Mouse (Mus musculus) left cerebral cortex, adult 9 months (tissue): ENCODE measurements around the gene Agap3.

Experiments
- DNase-seq, 2 experiments: peaks; one replicate each; pipeline ENCODE4 v3.0.0; 2022; ENCODE audit warnings: low spot score in 2 of 2

Agap3 gene

GRCm38 (mm10) chr5:24428596-24428995 lies 23.4 kb upstream of the Agap3 start:
- no peak for DNase-seq

- DNase-seq = no peak
Measured at GRCm38 (mm10) chr5:24433993-24434392, 18.0 kb upstream of the Agap3 start.

GRCm38 (mm10) chr5:24441187-24441586 lies 10.8 kb upstream of the Agap3 start:
- no peak for DNase-seq

GRCm38 (mm10) chr5:24442029-24442428 lies 9.9 kb upstream of the Agap3 start:
- no peak for DNase-seq

GRCm38 (mm10) chr5:24443204-24443603 lies 8.8 kb upstream of the Agap3 start:
- DNase-seq = no peak

GRCm38 (mm10) chr5:24443927-24444326 lies 8.1 kb upstream of the Agap3 start:
- no peak for DNase-seq

GRCm38 (mm10) chr5:24444746-24445427 lies 7.1 kb upstream of the Agap3 start, which contains the start of gene Fastk:
Gene Fastk, minus strand, starts transcription at chr5:24445287.
- peak; percentile 82 to 92 for DNase-seq

GRCm38 (mm10) chr5:24445428-24446080 lies 6.4 kb upstream of the Agap3 start:
- no peak for DNase-seq

- no peak for DNase-seq
Measured at GRCm38 (mm10) chr5:24446630-24447029, 5.3 kb upstream of the Agap3 start.

- peak; percentile 71 to 89 for DNase-seq
Measured at GRCm38 (mm10) chr5:24447624-24448298, 4.2 kb upstream of the Agap3 start, which contains the start of gene Tmub1. Gene Tmub1, minus strand, starts transcription at chr5:24447854.

- DNase-seq = peak in 1 of 2 experiments; percentile 79
Measured at GRCm38 (mm10) chr5:24451264-24452029, 530 bp upstream of the Agap3 start.

- DNase-seq = no peak
Measured at GRCm38 (mm10) chr5:24452691-24453233, 785 bp downstream of the Agap3 start.

GRCm38 (mm10) chr5:24453283-24453984 lies 1.5 kb downstream of the Agap3 start:
- DNase-seq = no peak

- DNase-seq = no peak
Measured at GRCm38 (mm10) chr5:24453985-24454303, 2.0 kb downstream of the Agap3 start.

GRCm38 (mm10) chr5:24455076-24455475 lies 3.1 kb downstream of the Agap3 start:
- DNase-seq = no peak

- no peak for DNase-seq
Measured at GRCm38 (mm10) chr5:24455613-24456012, 3.6 kb downstream of the Agap3 start.

GRCm38 (mm10) chr5:24466762-24467161 lies 14.8 kb downstream of the Agap3 start:
- DNase-seq = no peak

- peak in 1 of 2 experiments; percentile 74 for DNase-seq
Measured at GRCm38 (mm10) chr5:24470600-24470999, 18.6 kb downstream of the Agap3 start.

GRCm38 (mm10) chr5:24472884-24473619 lies 21.1 kb downstream of the Agap3 start:
- DNase-seq = no peak

GRCm38 (mm10) chr5:24474025-24474722 lies 22.2 kb downstream of the Agap3 start:
- DNase-seq = no peak
